Mouse (Mus musculus) liver, adult (tissue): ENCODE results near the gene Mrpl10.

Experiments
- GATA4 ChIP-seq: IDR thresholded peaks from 2 replicates; pipeline ENCODE4 v1.6.1; 2014; ENCODE audit warnings: mild to moderate bottlenecking, low read length; ENCODE audit not compliant: insufficient replicate concordance

The Mrpl10 gene

GRCm38 (mm10) chr11:97021121-97021765, 20.1 kb upstream of the Mrpl10 start:
- no peak for TF ChIP-seq GATA4

- TF ChIP-seq GATA4, result no peak
These were observed 19.4 kb upstream of the Mrpl10 start for GRCm38 (mm10) chr11:97021873-97022484.

DNA sequence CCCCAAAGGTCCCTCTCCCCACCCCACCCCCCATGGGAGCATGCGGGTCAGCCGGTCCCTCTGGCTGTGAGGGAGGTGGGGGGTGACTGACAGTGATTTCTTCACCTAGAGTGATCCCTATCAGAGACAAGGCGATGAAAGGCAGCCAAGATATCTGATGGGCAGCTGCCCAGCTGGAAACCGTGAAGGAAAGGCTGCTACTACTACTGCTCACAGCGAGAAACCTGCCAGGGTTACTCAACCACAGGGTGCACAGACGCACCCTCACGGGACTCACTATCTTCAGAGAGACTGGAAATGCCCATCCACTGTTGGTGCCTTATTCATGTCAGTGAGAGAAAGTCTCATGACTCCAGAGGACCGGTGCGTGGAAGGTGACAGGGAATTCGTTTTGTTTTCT, 16.4 kb upstream of the Mrpl10 start:
- TF ChIP-seq GATA4, result peak; percentile 81

DNA sequence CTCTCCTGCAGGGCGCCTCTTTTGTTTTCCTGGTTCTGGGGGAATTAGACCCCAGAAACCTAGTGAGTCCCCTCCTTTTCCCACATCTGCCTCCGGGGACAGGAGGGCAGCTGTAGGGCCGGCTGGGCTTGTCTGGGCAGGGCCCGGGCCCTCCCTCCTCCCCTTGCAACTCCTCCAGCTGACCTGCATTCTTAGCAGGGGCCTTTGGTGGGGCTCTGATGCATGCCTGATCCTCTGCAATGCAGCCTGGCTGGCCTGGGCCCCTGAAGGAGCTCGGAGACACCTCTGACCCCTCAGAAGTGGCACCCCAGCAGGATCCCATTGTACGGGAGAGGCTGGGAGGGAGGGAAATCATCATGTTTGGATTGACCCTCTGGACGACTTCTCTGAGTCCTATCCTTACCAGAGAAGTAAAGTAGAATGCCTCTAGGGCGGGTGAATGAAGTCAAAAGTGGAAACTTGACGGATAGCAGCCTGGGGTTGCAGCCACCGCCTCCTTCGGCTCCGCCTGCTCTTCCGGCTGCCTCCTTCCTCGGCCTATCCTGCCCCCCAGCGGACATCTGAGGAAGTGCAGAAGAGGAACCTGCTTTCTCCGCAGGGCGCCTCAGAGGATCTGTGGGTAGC, 15.5 kb upstream of the Mrpl10 start:
- TF ChIP-seq GATA4, result no peak

GRCm38 (mm10) chr11:97029686-97030417, 11.5 kb upstream of the Mrpl10 start, which contains the start of gene Scrn2:
Gene Scrn2 (plus strand): TSS chr11:97029938.
- no peak for TF ChIP-seq GATA4

GRCm38 (mm10) chr11:97030426-97030825, 10.9 kb upstream of the Mrpl10 start:
- TF ChIP-seq GATA4, result no peak

GRCm38 (mm10) chr11:97031977-97032376, 9.4 kb upstream of the Mrpl10 start:
- TF ChIP-seq GATA4, result no peak

- TF ChIP-seq GATA4, result no peak
These were observed 8.9 kb upstream of the Mrpl10 start for GRCm38 (mm10) chr11:97032499-97032898.

GRCm38 (mm10) chr11:97033781-97034180, 7.6 kb upstream of the Mrpl10 start:
- no peak for TF ChIP-seq GATA4

GRCm38 (mm10) chr11:97036141-97036540, 5.2 kb upstream of the Mrpl10 start:
- TF ChIP-seq GATA4, result no peak

DNA sequence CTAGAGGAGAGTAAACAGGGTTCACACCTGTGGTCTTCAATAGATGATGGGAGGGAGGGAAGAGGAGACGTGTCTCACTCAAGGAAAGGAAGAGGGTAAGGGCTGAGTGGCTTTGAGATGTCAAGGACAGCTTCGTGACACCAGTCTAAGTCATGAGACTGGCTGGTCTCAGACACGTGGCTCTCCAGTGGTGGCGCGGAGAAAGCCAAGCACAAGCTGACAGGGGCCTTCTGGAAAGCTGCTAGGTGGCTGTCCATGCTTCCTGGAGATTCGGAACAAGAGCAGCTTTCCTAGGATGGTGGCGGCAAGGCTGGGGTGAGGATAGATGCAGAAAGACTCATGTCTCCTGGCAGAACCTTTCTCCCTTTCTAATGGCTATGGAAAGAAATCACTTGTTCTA, 2.5 kb upstream of the Mrpl10 start:
- no peak for TF ChIP-seq GATA4

- TF ChIP-seq GATA4, result no peak
These were observed 899 bp upstream of the Mrpl10 start for GRCm38 (mm10) chr11:97040301-97041021.

DNA sequence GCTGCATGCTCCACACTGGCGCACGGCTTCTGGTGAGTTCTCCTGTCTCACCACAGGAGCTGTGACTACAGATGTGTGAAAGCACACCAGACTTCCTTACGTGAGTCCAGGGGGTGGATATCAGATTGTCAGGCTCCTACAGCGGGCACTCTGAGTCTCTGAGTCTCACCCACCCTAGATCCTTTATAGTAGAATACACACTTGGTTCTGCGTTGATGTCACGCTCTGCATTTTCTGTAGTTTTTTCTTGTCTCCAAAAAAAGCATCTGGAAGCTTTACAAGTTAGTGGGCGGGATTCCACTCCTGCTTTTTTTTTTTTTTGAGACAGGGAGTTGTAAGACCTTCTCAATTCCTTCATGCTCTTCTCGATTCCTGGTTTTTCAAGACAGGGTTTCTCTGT, 3.5 kb downstream of the Mrpl10 start:
- no peak for TF ChIP-seq GATA4

DNA sequence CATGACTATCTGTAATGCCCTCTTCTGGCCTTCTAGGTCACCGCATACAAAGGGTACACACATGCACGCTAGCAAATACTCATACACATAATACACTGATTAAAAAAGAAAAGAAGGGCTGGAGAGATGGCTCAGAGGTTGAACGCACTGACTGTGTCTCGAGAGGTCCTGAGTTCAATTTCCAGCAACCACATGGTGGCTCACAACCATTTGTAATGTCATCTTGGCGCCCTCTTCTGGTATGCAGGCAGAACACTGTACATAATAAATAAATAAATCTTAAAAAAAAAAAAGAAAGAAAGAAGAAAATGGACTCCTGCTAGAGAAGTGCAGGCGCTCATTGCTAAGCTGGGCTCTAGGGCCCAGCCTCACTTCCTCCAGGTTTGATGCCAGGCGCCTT, 4.5 kb downstream of the Mrpl10 start:
- TF ChIP-seq GATA4, result no peak

- no peak for TF ChIP-seq GATA4
These were observed 6.8 kb downstream of the Mrpl10 start for GRCm38 (mm10) chr11:97048090-97048650.

- no peak for TF ChIP-seq GATA4
These were observed 8.2 kb downstream of the Mrpl10 start for GRCm38 (mm10) chr11:97049492-97050085.
